Mouse (Mus musculus) forebrain, embryonic 10.5 days (tissue): ENCODE results near the gene Strbp. TPM values are rescaled to one million over a fixed set of nuclear protein-coding genes. Genes with fewer than 3 reads are reported as not detected.
A peak's percentile ranks its signal among the peaks of the same experiment; 100 is the strongest.

Experiments used
- DNase-seq: peaks from one replicate; pipeline ENCODE4 v3.0.0-alpha.2; 2017; ENCODE audit warnings: low spot score; ENCODE audit errors: extremely low spot score
- H3K27ac ChIP-seq: fragments of 300-500 bp; sonication (generic); 2 replicates; pipeline ENCODE4 v1.5.1; 2016; ENCODE audit warnings: mild to moderate bottlenecking
- H3K27me3 ChIP-seq: fragments of 300-500 bp; sonication (generic); 2 replicates; pipeline ENCODE4 v1.6.1; 2016; ENCODE audit warnings: mild to moderate bottlenecking; ENCODE audit not compliant: poor library complexity, severe bottlenecking
- H3K36me3 ChIP-seq: fragments of 300-500 bp; sonication (generic); replicated peaks from 2 replicates; pipeline ENCODE4 v1.6.1; 2016; ENCODE audit warnings: mild to moderate bottlenecking, moderate library complexity
- H3K4me1 ChIP-seq: fragments of 300-500 bp; sonication (generic); 2 replicates; pipeline ENCODE4 v1.6.1; 2016
- H3K4me3 ChIP-seq: fragments of 300-500 bp; sonication (generic); 2 replicates; pipeline ENCODE4 v1.5.1; 2016; ENCODE audit warnings: mild to moderate bottlenecking, moderate library complexity
- H3K9me3 ChIP-seq: fragments of 300-500 bp; sonication (generic); 2 replicates; pipeline ENCODE4 v1.6.1; 2016; ENCODE audit warnings: mild to moderate bottlenecking, moderate library complexity
- WGBS: fragments of 180-500 bp; shearing (Covaris S2); methylation state at CpG from one replicate; pipeline ENCODE4 v1.1.7; 2016; 5-methylcytosine and 5-hydroxymethylcytosine counted together
- polyA plus RNA-seq: library from polyadenylated mRNA; unstranded; fragments of >200 nt; fragmentation: Nextera tagmentation; extraction: Ambion mirVana; gene quantifications from 2 replicates; pipeline ENCODE4 v1.2.1, GENCODE M21; 2016

Strbp gene
- polyA plus RNA-seq: 65.7 and 68.8 TPM in 2 replicates

- peaks cover 12% of the 10 kb centered on the region for H3K36me3 ChIP-seq
- 2% methylated on average over 98 of the region's 98 CpGs for WGBS
- peak within 1 kb of the TSS; percentile 96 for H3K27ac ChIP-seq
- DNase-seq: peak; percentile 87
- peaks cover 28% of the 10 kb centered on the region for H3K4me1 ChIP-seq
- H3K4me3 ChIP-seq: peak within 1 kb of the TSS; percentile 99
- peaks cover 19% of the 10 kb centered on the region for H3K27me3 ChIP-seq
- no peaks in the 10 kb centered on the region; the same call in 1 of the 2 replicates for H3K9me3 ChIP-seq
Observed at GRCm38 (mm10) chr2:37703230-37703954, at the start of gene Strbp. Strbp (minus strand) TSS chr2:37703859.

GRCm38 (mm10) chr2:37751114-37751513 lies 47.5 kb upstream of the Strbp start:
- WGBS: 93% methylated on average over 1 of the region's 1 CpGs
- Histone ChIP-seq H3K27ac (no peak overlapping the region), H3K4me1 (peaks cover 23% of the 10 kb centered on the region), H3K9me3 (no peaks in the 10 kb centered on the region), H3K36me3 (no peaks in the 10 kb centered on the region), H3K27me3 (peaks cover 16% of the 10 kb centered on the region), H3K4me3 (no peak overlapping the region)
- no peak for DNase-seq

- H3K4me1 ChIP-seq: peaks cover 17% of the 10 kb centered on the region
- H3K36me3 ChIP-seq: no peaks in the 10 kb centered on the region
- 0 out of 2 replicates have a peak, but pooled peaks cover 9% of the 10 kb centered on the region for H3K27me3 ChIP-seq
- no peaks in the 10 kb centered on the region for H3K9me3 ChIP-seq
- H3K4me3 ChIP-seq: no peak overlapping the region
- H3K27ac ChIP-seq: no peak overlapping the region
- WGBS: 87% methylated on average over 6 of the region's 6 CpGs
- no peak for DNase-seq
Observed at GRCm38 (mm10) chr2:37749323-37749722, 45.7 kb upstream of the Strbp start.

- 56% methylated on average over 10 of the region's 10 CpGs for WGBS
- Histone ChIP-seq H3K27me3 (0 out of 2 replicates have a peak, but pooled peaks cover 9% of the 10 kb centered on the region), H3K4me3 (no peak overlapping the region), H3K9me3 (no peaks in the 10 kb centered on the region), H3K36me3 (no peaks in the 10 kb centered on the region), H3K4me1 (peaks cover 17% of the 10 kb centered on the region), H3K27ac (peak overlapping the region; percentile 63)
- DNase-seq: no peak
Observed at GRCm38 (mm10) chr2:37748442-37749066, 44.9 kb upstream of the Strbp start.

GRCm38 (mm10) chr2:37747909-37748308 lies 44.2 kb upstream of the Strbp start:
- WGBS: 63% methylated on average over 2 of the region's 2 CpGs
- Histone ChIP-seq H3K27ac (no peak overlapping the region), H3K36me3 (no peaks in the 10 kb centered on the region), H3K4me3 (no peak overlapping the region), H3K27me3 (0 out of 2 replicates have a peak, but pooled peaks cover 9% of the 10 kb centered on the region), H3K9me3 (no peaks in the 10 kb centered on the region), H3K4me1 (peaks cover 17% of the 10 kb centered on the region)
- no peak for DNase-seq

GRCm38 (mm10) chr2:37746293-37747049 lies 42.8 kb upstream of the Strbp start:
- Histone ChIP-seq H3K4me1 (peaks cover 17% of the 10 kb centered on the region), H3K27ac (no peak overlapping the region), H3K27me3 (0 out of 2 replicates have a peak, but pooled peaks cover 9% of the 10 kb centered on the region), H3K36me3 (no peaks in the 10 kb centered on the region), H3K4me3 (no peak overlapping the region), H3K9me3 (no peaks in the 10 kb centered on the region)
- DNase-seq: no peak
- WGBS: 95% methylated on average over 5 of the region's 5 CpGs

GRCm38 (mm10) chr2:37744773-37745395 lies 41.2 kb upstream of the Strbp start:
- H3K4me1 ChIP-seq: peaks cover 21% of the 10 kb centered on the region
- H3K9me3 ChIP-seq: no peaks in the 10 kb centered on the region
- H3K27ac ChIP-seq: no peak overlapping the region
- H3K4me3 ChIP-seq: no peak overlapping the region
- WGBS: 92% methylated on average over 10 of the region's 10 CpGs
- 0 out of 2 replicates have a peak, but pooled peaks cover 9% of the 10 kb centered on the region for H3K27me3 ChIP-seq
- H3K36me3 ChIP-seq: no peaks in the 10 kb centered on the region
- no peak for DNase-seq

GRCm38 (mm10) chr2:37741806-37742554 lies 38.3 kb upstream of the Strbp start:
- H3K4me3 ChIP-seq: no peak overlapping the region
- H3K9me3 ChIP-seq: no peaks in the 10 kb centered on the region
- no peaks in the 10 kb centered on the region for H3K36me3 ChIP-seq
- 85% methylated on average over 20 of the region's 20 CpGs for WGBS
- H3K27me3 ChIP-seq: no peaks in the 10 kb centered on the region
- H3K4me1 ChIP-seq: peaks cover 4% of the 10 kb centered on the region; the same call in 1 of the 2 replicates
- H3K27ac ChIP-seq: no peak overlapping the region
- no peak for DNase-seq

- Histone ChIP-seq H3K27me3 (0 out of 2 replicates have a peak, but pooled peaks cover 5% of the 10 kb centered on the region), H3K27ac (peak overlapping the region; percentile 56; the same call in 1 of the 2 replicates), H3K9me3 (no peaks in the 10 kb centered on the region), H3K4me3 (peak overlapping the region; percentile 23; the same call in 1 of the 2 replicates), H3K36me3 (no peaks in the 10 kb centered on the region), H3K4me1 (peaks cover 14% of the 10 kb centered on the region)
- no peak for DNase-seq
- 61% methylated on average over 1 of the region's 1 CpGs for WGBS
Observed at GRCm38 (mm10) chr2:37735807-37736188, 32.1 kb upstream of the Strbp start.

- Histone ChIP-seq H3K9me3 (no peaks in the 10 kb centered on the region), H3K36me3 (no peaks in the 10 kb centered on the region), H3K27ac (peak overlapping the region; percentile 56; the same call in 1 of the 2 replicates), H3K27me3 (0 out of 2 replicates have a peak, but pooled peaks cover 5% of the 10 kb centered on the region), H3K4me3 (peak overlapping the region; percentile 23; the same call in 1 of the 2 replicates), H3K4me1 (peaks cover 14% of the 10 kb centered on the region)
- 20% methylated on average over 17 of the region's 17 CpGs for WGBS
- DNase-seq: peak; percentile 23
Observed at GRCm38 (mm10) chr2:37734979-37735806, 31.5 kb upstream of the Strbp start.

- Histone ChIP-seq H3K4me3 (no peak overlapping the region), H3K27me3 (0 out of 2 replicates have a peak, but pooled peaks cover 5% of the 10 kb centered on the region), H3K4me1 (peaks cover 14% of the 10 kb centered on the region), H3K36me3 (no peaks in the 10 kb centered on the region), H3K27ac (no peak overlapping the region), H3K9me3 (no peaks in the 10 kb centered on the region)
- no peak for DNase-seq
- WGBS: 92% methylated on average over 5 of the region's 5 CpGs
Observed at GRCm38 (mm10) chr2:37731241-37731801, 27.7 kb upstream of the Strbp start.
